Mouse (Mus musculus): Measurements from ENCODE around the gene Cyp4f13. TPM values are rescaled to one million over a fixed set of nuclear protein-coding genes. Genes with fewer than 3 reads are reported as not detected.

Gene Cyp4f13
- polyA plus RNA-seq, 1 experiment from 2014 or later: 7.0 TPM

DNA sequence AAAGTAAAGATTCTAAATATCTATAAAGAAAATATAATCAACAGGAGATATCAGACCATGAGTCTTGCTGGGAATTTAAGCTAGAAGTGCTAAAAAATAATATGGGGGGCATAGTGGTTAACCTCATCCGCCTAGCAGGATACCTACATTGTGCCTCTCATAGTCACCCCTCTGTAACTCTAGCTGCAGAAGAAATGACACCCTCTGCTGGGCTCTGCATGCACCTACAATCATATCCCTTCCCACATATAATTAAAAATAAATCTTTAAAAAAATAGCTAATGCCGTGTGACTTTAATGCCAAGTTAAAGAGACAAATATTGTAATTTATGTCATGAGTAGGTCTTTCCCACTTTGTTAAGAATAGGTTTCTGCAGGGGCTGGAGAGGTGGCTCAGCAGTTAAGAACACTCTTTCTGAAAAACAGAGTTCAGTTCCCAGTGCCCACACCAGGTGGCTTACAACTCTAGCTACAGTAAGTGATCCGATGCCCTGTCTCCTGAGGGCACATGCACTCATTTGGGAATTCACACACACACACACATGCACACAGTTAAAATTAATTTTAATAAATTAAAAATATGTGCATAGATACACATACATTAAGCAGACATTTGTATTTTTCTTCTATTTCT, 2.7 kb downstream of the Cyp4f13 start:
- Histone ChIP-seq H3K36me3 (replicated peaks) (no peaks in the 10 kb centered on the region), H3K9ac (no peak overlapping the region), H3K27ac (no peak overlapping the region), H3K4me2 (no peak overlapping the region), H3K4me3 (replicated peaks) (no peak overlapping the region), H3K4me1 (peaks cover 5% of the 10 kb centered on the region; the same call in 1 of the 2 replicates), H3K9me3 (no peaks in the 10 kb centered on the region), H3K27me3 (no peaks in the 10 kb centered on the region; the same call in 1 of the 2 replicates)
- ATAC-seq (ENCODE audit: low FRiP score): no peak
- 67% methylated on average over 3 of the region's 3 CpGs for WGBS

GRCm38 (mm10) chr17:32943661-32944060, 3.5 kb downstream of the Cyp4f13 start:
- Histone ChIP-seq H3K9ac (no peak overlapping the region), H3K36me3 (replicated peaks) (no peaks in the 10 kb centered on the region), H3K27ac (no peak overlapping the region), H3K4me2 (no peak overlapping the region), H3K27me3 (no peaks in the 10 kb centered on the region; the same call in 1 of the 2 replicates), H3K9me3 (no peaks in the 10 kb centered on the region), H3K4me3 (replicated peaks) (no peak overlapping the region), H3K4me1 (peaks cover 5% of the 10 kb centered on the region; the same call in 1 of the 2 replicates)
- 94% methylated on average over 3 of the region's 3 CpGs for WGBS
- ATAC-seq (ENCODE audit: low FRiP score): no peak

- no peak overlapping the region for H3K9ac ChIP-seq
- H3K36me3 ChIP-seq (replicated peaks): no peaks in the 10 kb centered on the region
- H3K4me3 ChIP-seq (replicated peaks): no peak overlapping the region
- no peaks in the 10 kb centered on the region for H3K4me1 ChIP-seq
- H3K4me2 ChIP-seq: no peak overlapping the region
- no peak for ATAC-seq (ENCODE audit: low FRiP score)
- no peak overlapping the region for H3K27ac ChIP-seq
- WGBS: 76% methylated on average over 4 of the region's 4 CpGs
- no peaks in the 10 kb centered on the region for H3K9me3 ChIP-seq
- H3K27me3 ChIP-seq: no peaks in the 10 kb centered on the region; the same call in 1 of the 2 replicates
These were observed 7.4 kb downstream of the Cyp4f13 start for GRCm38 (mm10) chr17:32939831-32940230.

DNA sequence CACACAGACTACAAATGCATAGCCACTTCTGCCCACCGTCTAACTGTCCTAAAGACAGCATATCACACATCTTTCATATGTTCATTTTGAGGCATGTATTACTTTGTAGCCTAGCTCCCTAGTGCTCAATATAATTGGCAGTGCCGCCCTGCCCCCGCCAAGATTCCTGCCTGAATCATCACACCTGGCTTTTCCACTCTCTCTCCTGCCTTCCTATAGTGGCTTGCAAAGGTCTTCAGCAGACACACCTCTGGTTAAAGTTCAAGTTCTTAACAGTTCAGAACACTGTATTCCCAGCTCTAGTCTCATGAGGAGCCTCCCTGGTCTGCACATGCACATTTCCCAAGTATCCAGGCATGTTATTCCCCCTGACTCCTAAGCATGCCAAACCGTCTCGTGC, 19.4 kb downstream of the Cyp4f13 start:
- Histone ChIP-seq H3K4me1 (peaks cover 11% of the 10 kb centered on the region), H3K36me3 (replicated peaks) (no peaks in the 10 kb centered on the region), H3K4me3 (replicated peaks) (no peak overlapping the region), H3K9ac (no peak overlapping the region), H3K4me2 (no peak overlapping the region), H3K27ac (no peak overlapping the region), H3K9me3 (no peaks in the 10 kb centered on the region), H3K27me3 (peaks cover 16% of the 10 kb centered on the region)
- WGBS: 84% methylated on average over 5 of the region's 5 CpGs
- ATAC-seq (ENCODE audit: low FRiP score): no peak

- H3K4me3 ChIP-seq (replicated peaks): peak overlapping the region; percentile 52
- WGBS: 16% methylated on average over 32 of the region's 32 CpGs
- peak; percentile 93 for ATAC-seq (ENCODE audit: low FRiP score)
- peak overlapping the region; percentile 70 for H3K9ac ChIP-seq
- 0 out of 2 replicates have a peak overlapping the region, but pooled peaks have one; percentile 63 for H3K27ac ChIP-seq
- H3K4me1 ChIP-seq: peaks cover 11% of the 10 kb centered on the region
- peak overlapping the region; percentile 72 for H3K4me2 ChIP-seq
- no peaks in the 10 kb centered on the region for H3K9me3 ChIP-seq
- peaks cover 11% of the 10 kb centered on the region for H3K27me3 ChIP-seq
- no peaks in the 10 kb centered on the region for H3K36me3 ChIP-seq (replicated peaks)
These were observed 22.4 kb downstream of the Cyp4f13 start for GRCm38 (mm10) chr17:32924658-32925312.

GRCm38 (mm10) chr17:32923681-32924080, 23.5 kb downstream of the Cyp4f13 start:
- no peak overlapping the region for H3K27ac ChIP-seq
- H3K4me1 ChIP-seq: peaks cover 11% of the 10 kb centered on the region
- H3K9me3 ChIP-seq: no peaks in the 10 kb centered on the region
- 93% methylated on average over 1 of the region's 1 CpGs for WGBS
- H3K36me3 ChIP-seq (replicated peaks): no peaks in the 10 kb centered on the region
- peaks cover 15% of the 10 kb centered on the region for H3K27me3 ChIP-seq
- ATAC-seq (ENCODE audit: low FRiP score): no peak
- no peak overlapping the region for H3K4me2 ChIP-seq
- H3K4me3 ChIP-seq (replicated peaks): no peak overlapping the region
- H3K9ac ChIP-seq: no peak overlapping the region

- Histone ChIP-seq H3K36me3 (replicated peaks) (no peaks in the 10 kb centered on the region), H3K4me1 (peaks cover under 1% of the 10 kb centered on the region), H3K9ac (no peak overlapping the region), H3K27me3 (peaks cover 14% of the 10 kb centered on the region), H3K4me3 (replicated peaks) (no peak overlapping the region), H3K9me3 (no peaks in the 10 kb centered on the region), H3K27ac (no peak overlapping the region), H3K4me2 (no peak overlapping the region)
- ATAC-seq (ENCODE audit: low FRiP score): no peak
- WGBS: 87% methylated on average over 2 of the region's 2 CpGs
These were observed 28.1 kb downstream of the Cyp4f13 start for GRCm38 (mm10) chr17:32919123-32919522.

- Histone ChIP-seq H3K4me2 (no peak within 1 kb of the TSS), H3K27ac (no peak within 1 kb of the TSS), H3K36me3 (replicated peaks) (no peaks in the 10 kb centered on the region), H3K9me3 (no peaks in the 10 kb centered on the region), H3K4me3 (replicated peaks) (no peak within 1 kb of the TSS), H3K4me1 (no peaks in the 10 kb centered on the region), H3K27me3 (peaks cover 17% of the 10 kb centered on the region), H3K9ac (no peak within 1 kb of the TSS)
- WGBS: 79% methylated on average over 2 of the region's 2 CpGs
- ATAC-seq (ENCODE audit: low FRiP score): no peak
These were observed 30.1 kb downstream of the Cyp4f13 start, which contains the start of gene Cyp4f14 for GRCm38 (mm10) chr17:32917131-32917530. Gene Cyp4f14 (minus strand): TSS chr17:32917342.

DNA sequence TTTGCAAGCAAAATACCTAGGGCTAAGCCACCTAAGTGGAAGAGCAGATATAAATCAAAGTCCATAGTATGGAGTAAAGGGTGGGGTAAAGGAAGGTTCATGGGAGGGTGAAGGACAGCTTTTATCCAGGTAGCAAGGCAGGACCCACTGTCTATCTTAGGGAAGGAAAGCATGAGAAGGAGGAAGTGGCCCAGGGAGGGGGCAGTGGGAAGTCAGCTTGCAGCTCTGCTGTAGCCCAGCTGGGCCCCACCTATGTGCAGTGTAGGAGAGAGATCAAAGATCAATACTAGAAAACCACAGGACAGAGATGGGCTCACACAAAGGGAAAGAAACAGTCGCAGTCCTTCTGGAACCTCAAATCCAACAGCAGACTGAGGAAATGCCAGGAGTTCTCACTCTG, 31.1 kb downstream of the Cyp4f13 start:
- H3K4me2 ChIP-seq: no peak overlapping the region
- H3K27me3 ChIP-seq: peaks cover 17% of the 10 kb centered on the region
- no peak overlapping the region for H3K4me3 ChIP-seq (replicated peaks)
- WGBS: 79% methylated on average over 1 of the region's 1 CpGs
- H3K36me3 ChIP-seq (replicated peaks): no peaks in the 10 kb centered on the region
- H3K9ac ChIP-seq: no peak overlapping the region
- H3K27ac ChIP-seq: no peak overlapping the region
- ATAC-seq (ENCODE audit: low FRiP score): no peak
- H3K4me1 ChIP-seq: no peaks in the 10 kb centered on the region
- H3K9me3 ChIP-seq: no peaks in the 10 kb centered on the region

GRCm38 (mm10) chr17:32906172-32906571, 41.0 kb downstream of the Cyp4f13 start:
- Histone ChIP-seq H3K36me3 (replicated peaks) (no peaks in the 10 kb centered on the region), H3K9ac (no peak overlapping the region), H3K9me3 (no peaks in the 10 kb centered on the region), H3K4me2 (no peak overlapping the region), H3K4me1 (0 out of 2 replicates have a peak, but pooled peaks cover 2% of the 10 kb centered on the region), H3K4me3 (replicated peaks) (no peak overlapping the region), H3K27ac (no peak overlapping the region), H3K27me3 (peaks cover 15% of the 10 kb centered on the region; the same call in 1 of the 2 replicates)
- 86% methylated on average over 10 of the region's 10 CpGs for WGBS
- ATAC-seq (ENCODE audit: low FRiP score): no peak

GRCm38 (mm10) chr17:32905239-32905638, 42.0 kb downstream of the Cyp4f13 start:
- Histone ChIP-seq H3K27ac (no peak overlapping the region), H3K9ac (no peak overlapping the region), H3K4me3 (replicated peaks) (no peak overlapping the region; the same call in 1 of the 2 replicates), H3K4me2 (peak overlapping the region; percentile 44), H3K9me3 (no peaks in the 10 kb centered on the region), H3K4me1 (0 out of 2 replicates have a peak, but pooled peaks cover 2% of the 10 kb centered on the region), H3K36me3 (replicated peaks) (no peaks in the 10 kb centered on the region), H3K27me3 (peaks cover 15% of the 10 kb centered on the region; the same call in 1 of the 2 replicates)
- ATAC-seq (ENCODE audit: low FRiP score): no peak
- WGBS: 15% methylated on average over 19 of the region's 19 CpGs

- Histone ChIP-seq H3K4me1 (0 out of 2 replicates have a peak, but pooled peaks cover 2% of the 10 kb centered on the region), H3K27me3 (peaks cover 15% of the 10 kb centered on the region; the same call in 1 of the 2 replicates), H3K36me3 (replicated peaks) (no peaks in the 10 kb centered on the region), H3K9me3 (no peaks in the 10 kb centered on the region), H3K4me2 (no peak overlapping the region), H3K4me3 (replicated peaks) (no peak overlapping the region), H3K27ac (no peak overlapping the region), H3K9ac (no peak overlapping the region)
- WGBS: 71% methylated on average over 2 of the region's 2 CpGs
- ATAC-seq (ENCODE audit: low FRiP score): no peak
These were observed 42.8 kb downstream of the Cyp4f13 start for GRCm38 (mm10) chr17:32904414-32904813.

Measured in forebrain, embryonic 12.5 days (tissue).